Mouse (Mus musculus): ENCODE results near the gene Fbn1. TPM values are rescaled to one million over a fixed set of nuclear protein-coding genes. Genes with fewer than 3 reads are reported as not detected.

The Fbn1 gene
- polyA plus RNA-seq, 1 experiment from 2014 or later: 4.8 TPM

- WGBS: 95% methylated on average over 6 of the region's 6 CpGs
- no peaks in the 10 kb centered on the region; the same call in 1 of the 2 replicates for H3K4me1 ChIP-seq
Observed at GRCm38 (mm10) chr2:125433524-125433923, 74.3 kb downstream of the Fbn1 start.

GRCm38 (mm10) chr2:125431491-125431890 is 76.3 kb downstream of the Fbn1 start:
- DNase-seq (ENCODE audit: low spot score): no peak
- Histone ChIP-seq H3K4me3 (no peak overlapping the region), H3K9me3 (replicated peaks) (no peaks in the 10 kb centered on the region), H3K4me1 (no peaks in the 10 kb centered on the region; the same call in 1 of the 2 replicates), H3K27me3 (ENCODE audit: low read depth, poor library complexity, severe bottlenecking) (no peaks in the 10 kb centered on the region), H3K36me3 (no peaks in the 10 kb centered on the region), H3K27ac (replicated peaks) (no peak overlapping the region)
- 77% methylated on average over 6 of the region's 6 CpGs for whole genome bisulfite sequencing

More at GRCm38 (mm10) chr2:125433524-125433923, 74.3 kb downstream of the Fbn1 start:
- Histone ChIP-seq H3K4me3 (no peak overlapping the region), H3K36me3 (no peaks in the 10 kb centered on the region), H3K9me3 (replicated peaks) (no peaks in the 10 kb centered on the region), H3K27ac (replicated peaks) (no peak overlapping the region), H3K27me3 (ENCODE audit: low read depth, poor library complexity, severe bottlenecking) (no peaks in the 10 kb centered on the region)
- DNase-seq (ENCODE audit: low spot score): no peak

- Histone ChIP-seq H3K36me3 (no peaks in the 10 kb centered on the region), H3K4me3 (no peak overlapping the region), H3K27ac (replicated peaks) (no peak overlapping the region), H3K4me1 (no peaks in the 10 kb centered on the region; the same call in 1 of the 2 replicates), H3K27me3 (ENCODE audit: low read depth, poor library complexity, severe bottlenecking) (no peaks in the 10 kb centered on the region), H3K9me3 (replicated peaks) (no peaks in the 10 kb centered on the region)
- WGBS: 83% methylated on average over 10 of the region's 10 CpGs
- DNase-seq (ENCODE audit: low spot score): no peak
Observed at GRCm38 (mm10) chr2:125428811-125429438, 78.9 kb downstream of the Fbn1 start.

GRCm38 (mm10) chr2:125420604-125421003 is 87.2 kb downstream of the Fbn1 start:
- H3K27me3 ChIP-seq (ENCODE audit: low read depth, poor library complexity, severe bottlenecking): no peaks in the 10 kb centered on the region
- H3K4me1 ChIP-seq: no peaks in the 10 kb centered on the region
- no peaks in the 10 kb centered on the region for H3K36me3 ChIP-seq
- no peak overlapping the region for H3K27ac ChIP-seq (replicated peaks)
- H3K4me3 ChIP-seq: no peak overlapping the region
- no peaks in the 10 kb centered on the region for H3K9me3 ChIP-seq (replicated peaks)
- no peak for DNase-seq (ENCODE audit: low spot score)
- 88% methylated on average over 9 of the region's 9 CpGs for WGBS

GRCm38 (mm10) chr2:125419681-125420080 is 88.1 kb downstream of the Fbn1 start:
- no peak for DNase-seq (ENCODE audit: low spot score)
- H3K27ac ChIP-seq (replicated peaks): no peak overlapping the region
- WGBS: 85% methylated on average over 4 of the region's 4 CpGs
- H3K4me3 ChIP-seq: no peak overlapping the region
- H3K36me3 ChIP-seq: no peaks in the 10 kb centered on the region
- H3K9me3 ChIP-seq (replicated peaks): no peaks in the 10 kb centered on the region
- H3K4me1 ChIP-seq: no peaks in the 10 kb centered on the region
- no peaks in the 10 kb centered on the region for H3K27me3 ChIP-seq (ENCODE audit: low read depth, poor library complexity, severe bottlenecking)

GRCm38 (mm10) chr2:125418546-125418945 is 89.2 kb downstream of the Fbn1 start:
- Histone ChIP-seq H3K36me3 (no peaks in the 10 kb centered on the region), H3K9me3 (replicated peaks) (no peaks in the 10 kb centered on the region), H3K4me3 (no peak overlapping the region), H3K4me1 (no peaks in the 10 kb centered on the region), H3K27me3 (ENCODE audit: low read depth, poor library complexity, severe bottlenecking) (no peaks in the 10 kb centered on the region), H3K27ac (replicated peaks) (no peak overlapping the region)
- WGBS: 93% methylated on average over 4 of the region's 4 CpGs
- no peak for DNase-seq (ENCODE audit: low spot score)

- no peaks in the 10 kb centered on the region for H3K9me3 ChIP-seq (replicated peaks)
- peaks cover 7% of the 10 kb centered on the region for H3K36me3 ChIP-seq
- no peaks in the 10 kb centered on the region for H3K27me3 ChIP-seq (ENCODE audit: low read depth, poor library complexity, severe bottlenecking)
- no peak for DNase-seq (ENCODE audit: low spot score)
- 89% methylated on average over 10 of the region's 10 CpGs for WGBS
- H3K4me1 ChIP-seq: no peaks in the 10 kb centered on the region
- H3K27ac ChIP-seq (replicated peaks): no peak overlapping the region
- H3K4me3 ChIP-seq: no peak overlapping the region
Observed at GRCm38 (mm10) chr2:125416541-125417245, 91.1 kb downstream of the Fbn1 start.

- no peaks in the 10 kb centered on the region for H3K9me3 ChIP-seq (replicated peaks)
- H3K36me3 ChIP-seq: peaks cover 10% of the 10 kb centered on the region
- no peaks in the 10 kb centered on the region for H3K27me3 ChIP-seq (ENCODE audit: low read depth, poor library complexity, severe bottlenecking)
- no peak overlapping the region for H3K27ac ChIP-seq (replicated peaks)
- 91% methylated on average over 15 of the region's 15 CpGs for WGBS
- no peak for DNase-seq (ENCODE audit: low spot score)
- H3K4me3 ChIP-seq: no peak overlapping the region
- no peaks in the 10 kb centered on the region for H3K4me1 ChIP-seq
Observed at GRCm38 (mm10) chr2:125412351-125412750, 95.4 kb downstream of the Fbn1 start.

GRCm38 (mm10) chr2:125411777-125412176 is 96.0 kb downstream of the Fbn1 start:
- H3K27ac ChIP-seq (replicated peaks): no peak overlapping the region
- WGBS: 88% methylated on average over 3 of the region's 3 CpGs
- DNase-seq (ENCODE audit: low spot score): no peak
- no peaks in the 10 kb centered on the region for H3K27me3 ChIP-seq (ENCODE audit: low read depth, poor library complexity, severe bottlenecking)
- no peak overlapping the region for H3K4me3 ChIP-seq
- H3K4me1 ChIP-seq: no peaks in the 10 kb centered on the region
- H3K36me3 ChIP-seq: peaks cover 10% of the 10 kb centered on the region
- no peaks in the 10 kb centered on the region for H3K9me3 ChIP-seq (replicated peaks)

- Histone ChIP-seq H3K9me3 (replicated peaks) (no peaks in the 10 kb centered on the region), H3K4me1 (no peaks in the 10 kb centered on the region), H3K27me3 (ENCODE audit: low read depth, poor library complexity, severe bottlenecking) (no peaks in the 10 kb centered on the region), H3K4me3 (no peak overlapping the region), H3K36me3 (no peaks in the 10 kb centered on the region), H3K27ac (replicated peaks) (no peak overlapping the region)
- WGBS: 89% methylated on average over 4 of the region's 4 CpGs
- DNase-seq (ENCODE audit: low spot score): no peak
Observed at GRCm38 (mm10) chr2:125404509-125405105, 103.2 kb downstream of the Fbn1 start.

- no peaks in the 10 kb centered on the region for H3K27me3 ChIP-seq (ENCODE audit: low read depth, poor library complexity, severe bottlenecking)
- H3K4me3 ChIP-seq: no peak overlapping the region
- H3K9me3 ChIP-seq (replicated peaks): no peaks in the 10 kb centered on the region
- no peak overlapping the region for H3K27ac ChIP-seq (replicated peaks)
- H3K36me3 ChIP-seq: no peaks in the 10 kb centered on the region
- DNase-seq (ENCODE audit: low spot score): no peak
- 95% methylated on average over 1 of the region's 1 CpGs for WGBS
- H3K4me1 ChIP-seq: no peaks in the 10 kb centered on the region
Observed at GRCm38 (mm10) chr2:125402276-125402675, 105.5 kb downstream of the Fbn1 start.

- WGBS: 93% methylated on average over 3 of the region's 3 CpGs
- Histone ChIP-seq H3K27me3 (ENCODE audit: low read depth, poor library complexity, severe bottlenecking) (no peaks in the 10 kb centered on the region), H3K4me1 (no peaks in the 10 kb centered on the region), H3K4me3 (no peak overlapping the region), H3K9me3 (replicated peaks) (no peaks in the 10 kb centered on the region), H3K36me3 (0 out of 2 replicates have a peak, but pooled peaks cover 5% of the 10 kb centered on the region), H3K27ac (replicated peaks) (no peak overlapping the region)
- DNase-seq (ENCODE audit: low spot score): no peak
Observed at GRCm38 (mm10) chr2:125400121-125400520, 107.7 kb downstream of the Fbn1 start.

- Histone ChIP-seq H3K27ac (replicated peaks) (no peak overlapping the region), H3K4me1 (no peaks in the 10 kb centered on the region), H3K9me3 (replicated peaks) (no peaks in the 10 kb centered on the region), H3K27me3 (ENCODE audit: low read depth, poor library complexity, severe bottlenecking) (no peaks in the 10 kb centered on the region), H3K4me3 (no peak overlapping the region), H3K36me3 (0 out of 2 replicates have a peak, but pooled peaks cover 5% of the 10 kb centered on the region)
- 90% methylated on average over 7 of the region's 7 CpGs for WGBS
- DNase-seq (ENCODE audit: low spot score): no peak
Observed at GRCm38 (mm10) chr2:125397796-125398195, 110.0 kb downstream of the Fbn1 start.
